Mouse (Mus musculus) heart, postnatal 0 days (tissue): ENCODE measurements around the gene Mcpt2.

Source experiments
- CTCF ChIP-seq: IDR thresholded peaks from 2 replicates; pipeline ENCODE4 v1.5.1; 2016; ENCODE audit warnings: antibody characterized with exemption, control low read depth, low read depth
- EP300 ChIP-seq: IDR thresholded peaks from 2 replicates; pipeline ENCODE4 v1.6.1; 2016; ENCODE audit warnings: antibody characterized with exemption, low read depth

DNA sequence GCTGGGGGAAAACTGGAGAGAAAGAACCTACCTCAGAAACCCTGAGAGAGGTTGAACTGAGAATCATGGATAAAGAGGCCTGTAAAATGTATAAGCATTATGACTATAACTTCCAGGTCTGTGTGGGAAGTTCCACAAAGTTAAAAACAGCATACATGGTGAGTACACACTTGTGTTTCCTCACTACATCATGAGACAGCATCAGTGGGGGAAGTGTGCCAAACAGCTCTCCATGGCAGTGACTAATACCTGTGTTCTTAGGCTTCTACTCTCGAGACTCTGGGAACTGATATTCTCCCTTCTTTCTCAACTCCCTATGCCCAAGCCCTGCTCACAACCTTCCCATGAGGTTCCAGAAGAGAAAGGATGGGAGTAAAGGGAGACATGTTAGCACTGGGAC lies 22.4 kb upstream of the Mcpt2 start:
- TF ChIP-seq CTCF = no peak
- TF ChIP-seq EP300 = no peak
